Mouse (Mus musculus) kidney, adult 8-10 months (tissue): ENCODE results near the gene Grtp1.

Experiments
- DNase-seq, 2 experiments: peaks; one replicate each; pipeline ENCODE4 v3.0.0; 2022

Grtp1 gene

GRCm38 (mm10) chr8:13204371-13205140 lies 4.1 kb upstream of the Grtp1 start:
- DNase-seq = peak; percentile 37 to 46

GRCm38 (mm10) chr8:13203472-13203871 lies 3.1 kb upstream of the Grtp1 start:
- no peak for DNase-seq

GRCm38 (mm10) chr8:13202806-13203205 lies 2.4 kb upstream of the Grtp1 start:
- no peak for DNase-seq

GRCm38 (mm10) chr8:13202041-13202440 lies 1.6 kb upstream of the Grtp1 start:
- no peak for DNase-seq

GRCm38 (mm10) chr8:13201013-13201334 lies 554 bp upstream of the Grtp1 start:
- DNase-seq = peak in 1 of 2 experiments; percentile 31

- peak; percentile 68 to 72 for DNase-seq
Measured at GRCm38 (mm10) chr8:13199385-13200061, 897 bp downstream of the Grtp1 start.

- peak in 1 of 2 experiments; percentile 48 for DNase-seq
Measured at GRCm38 (mm10) chr8:13197493-13197892, 2.9 kb downstream of the Grtp1 start.

GRCm38 (mm10) chr8:13194818-13195217 lies 5.6 kb downstream of the Grtp1 start:
- no peak for DNase-seq

GRCm38 (mm10) chr8:13190235-13190634 lies 10.2 kb downstream of the Grtp1 start:
- DNase-seq = no peak

GRCm38 (mm10) chr8:13188857-13189256 lies 11.6 kb downstream of the Grtp1 start:
- no peak for DNase-seq

- DNase-seq = no peak
Measured at GRCm38 (mm10) chr8:13188052-13188555, 12.3 kb downstream of the Grtp1 start.

GRCm38 (mm10) chr8:13187638-13188037 lies 12.8 kb downstream of the Grtp1 start:
- DNase-seq = no peak

- DNase-seq = no peak
Measured at GRCm38 (mm10) chr8:13187229-13187628, 13.2 kb downstream of the Grtp1 start.

GRCm38 (mm10) chr8:13186819-13187218 lies 13.6 kb downstream of the Grtp1 start:
- no peak for DNase-seq

- no peak for DNase-seq
Measured at GRCm38 (mm10) chr8:13181691-13181976, 18.8 kb downstream of the Grtp1 start.

- DNase-seq = no peak
Measured at GRCm38 (mm10) chr8:13180911-13181690, 19.3 kb downstream of the Grtp1 start.

- DNase-seq = no peak
Measured at GRCm38 (mm10) chr8:13180408-13180807, 20.0 kb downstream of the Grtp1 start.

- no peak for DNase-seq
Measured at GRCm38 (mm10) chr8:13179948-13180347, 20.5 kb downstream of the Grtp1 start.

GRCm38 (mm10) chr8:13179482-13179881 lies 20.9 kb downstream of the Grtp1 start:
- no peak for DNase-seq

- DNase-seq = no peak
Measured at GRCm38 (mm10) chr8:13178137-13178536, 22.3 kb downstream of the Grtp1 start.

GRCm38 (mm10) chr8:13177173-13177852 lies 23.1 kb downstream of the Grtp1 start:
- no peak for DNase-seq

- DNase-seq = peak in 1 of 2 experiments; percentile 42
Measured at GRCm38 (mm10) chr8:13175650-13176049, 24.8 kb downstream of the Grtp1 start.

GRCm38 (mm10) chr8:13174811-13175210 lies 25.6 kb downstream of the Grtp1 start:
- peak in 1 of 2 experiments; percentile 48 for DNase-seq
